Mouse (Mus musculus) intestine, embryonic 16.5 days (tissue): ENCODE measurements around the gene Terf2ip. TPM values are rescaled to one million over a fixed set of nuclear protein-coding genes. Genes with fewer than 3 reads are reported as not detected.

ENCODE experiments used
- ATAC-seq: fragments of 200-750 bp; cut with Nextera tagmentation; 2 replicates; pipeline ENCODE4 v1.8.0; 2017; ENCODE audit warnings: moderate TSS enrichment, moderate library complexity
- H3K27ac ChIP-seq: fragments of 300-500 bp; sonication (generic); 2 replicates; pipeline ENCODE4 v1.5.1; 2014; ENCODE audit warnings: mild to moderate bottlenecking, low read length
- H3K27me3 ChIP-seq: fragments of 300-500 bp; sonication (generic); replicated peaks from 2 replicates; pipeline ENCODE4 v1.6.1; 2014; ENCODE audit warnings: low read length, control low read depth, mixed read lengths; ENCODE audit not compliant: control insufficient read depth, insufficient read depth
- H3K36me3 ChIP-seq: fragments of 300-500 bp; sonication (generic); 2 replicates; pipeline ENCODE4 v1.6.1; 2014; ENCODE audit warnings: low read length, control low read depth; ENCODE audit not compliant: control insufficient read depth, insufficient read depth
- H3K4me1 ChIP-seq: fragments of 300-500 bp; sonication (generic); 2 replicates; pipeline ENCODE4 v1.6.1; 2014; ENCODE audit warnings: low read length, control low read depth, mixed read lengths; ENCODE audit not compliant: control insufficient read depth, insufficient read depth
- H3K4me2 ChIP-seq: fragments of 300-500 bp; sonication (generic); 2 replicates; pipeline ENCODE4 v1.6.1; 2014; ENCODE audit warnings: low read depth, low read length, control low read depth
- H3K4me3 ChIP-seq: fragments of 300-500 bp; sonication (generic); 2 replicates; pipeline ENCODE4 v1.5.1; 2014; ENCODE audit warnings: mild to moderate bottlenecking, low read length
- H3K9ac ChIP-seq: fragments of 300-500 bp; sonication (generic); 2 replicates; pipeline ENCODE4 v1.6.1; 2014; ENCODE audit warnings: low read depth, low read length
- H3K9me3 ChIP-seq: fragments of 300-500 bp; sonication (generic); 2 replicates; pipeline ENCODE4 v1.6.1; 2016; ENCODE audit warnings: low read length, control low read depth; ENCODE audit not compliant: control insufficient read depth
- WGBS: fragments of 180-500 bp; shearing (Covaris S2); extraction: QIAGEN DNeasy Blood & Tissue Kit; methylation state at CpG from one replicate; pipeline ENCODE4 v1.1.7; 2014; 5-methylcytosine and 5-hydroxymethylcytosine counted together
- polyA plus RNA-seq: library from polyadenylated mRNA; unstranded; fragments of >200 nt; fragmentation: Nextera tagmentation; extraction: Ambion mirVana; gene quantifications from 2 replicates; pipeline ENCODE4 v1.2.1, GENCODE M21; 2015

Gene Terf2ip
- 18.4 and 20.0 TPM in 2 replicates for polyA plus RNA-seq

DNA sequence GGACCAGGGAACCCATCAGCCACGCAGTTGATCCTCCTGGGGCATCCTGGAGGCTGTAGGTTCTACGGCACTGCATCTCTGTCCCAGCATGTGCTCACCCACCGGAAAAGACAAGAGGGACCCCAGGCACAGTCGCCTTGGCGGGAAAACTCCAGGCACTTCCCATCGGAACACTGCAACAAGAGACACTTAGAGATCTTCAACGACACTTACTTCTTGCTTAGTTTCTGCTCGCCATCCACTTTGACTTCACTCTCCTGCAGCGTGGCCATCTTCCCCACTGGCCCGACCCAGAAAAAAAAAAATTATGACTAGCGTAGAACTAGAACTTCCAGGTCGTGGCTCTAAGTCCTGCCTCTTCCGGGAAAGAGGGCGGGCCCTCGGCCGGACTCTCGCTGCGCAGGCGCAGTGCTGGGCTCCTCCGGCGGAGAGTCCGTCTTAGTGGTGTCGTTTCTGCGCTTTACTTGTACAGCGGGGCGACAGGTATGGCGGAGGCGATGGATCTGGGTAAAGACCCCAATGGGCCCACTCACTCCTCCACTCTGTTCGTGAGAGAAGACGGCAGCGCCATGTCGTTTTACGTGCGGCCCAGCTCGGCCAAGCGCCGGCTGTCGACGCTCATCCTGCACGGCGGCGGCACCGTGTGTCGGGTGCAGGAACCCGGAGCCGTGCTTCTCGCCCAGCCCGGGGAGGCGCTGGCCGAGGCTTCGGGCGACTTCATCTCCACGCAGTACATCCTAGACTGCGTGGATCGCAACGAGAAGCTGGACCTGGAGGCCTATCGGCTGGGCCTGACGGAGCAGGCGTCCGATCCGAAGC lies at the start of gene Terf2ip, which contains the start of gene Kars:
Terf2ip (plus strand) TSS at position 402 of the 819 bp plus-strand sequence.
Kars (minus strand) TSS at position 327 of the 819 bp plus-strand sequence.
- peak; percentile 94 for ATAC-seq
- peak within 1 kb of the TSS; percentile 82 for H3K27ac ChIP-seq
- H3K4me1 ChIP-seq, result peaks cover 18% of the 10 kb centered on the region
- no peaks in the 10 kb centered on the region for H3K9me3 ChIP-seq
- H3K4me3 ChIP-seq, result peak within 1 kb of the TSS; percentile 96
- H3K4me2 ChIP-seq, result peak within 1 kb of the TSS; percentile 83
- H3K36me3 ChIP-seq, result no peaks in the 10 kb centered on the region
- H3K9ac ChIP-seq, result peak within 1 kb of the TSS; percentile 88
- H3K27me3 ChIP-seq, result no peaks in the 10 kb centered on the region
- under 1% methylated on average over 61 of the region's 61 CpGs for WGBS

DNA sequence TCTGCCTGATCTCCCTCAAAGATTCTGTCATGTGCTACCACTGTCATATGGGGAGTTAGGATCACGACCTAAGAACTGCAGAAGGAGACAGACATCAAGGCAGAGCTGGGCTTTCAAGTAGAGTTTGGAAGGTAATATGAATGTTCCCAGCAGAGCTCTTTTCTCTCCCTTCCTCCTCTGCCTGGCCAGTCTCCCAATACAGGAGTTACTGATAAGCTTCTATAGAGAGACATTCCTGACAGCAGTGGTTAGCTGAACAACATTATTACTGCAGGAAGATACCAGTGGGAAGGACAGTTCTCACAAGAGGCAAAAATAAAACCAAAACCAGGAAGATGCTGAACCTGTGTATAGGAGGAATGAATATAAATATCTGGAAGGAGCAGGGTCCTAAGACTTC lies 48.6 kb upstream of the Terf2ip start:
- Histone ChIP-seq H3K4me1 (no peaks in the 10 kb centered on the region), H3K4me2 (no peak overlapping the region), H3K27ac (no peak overlapping the region), H3K27me3 (no peaks in the 10 kb centered on the region), H3K36me3 (0 out of 2 replicates have a peak, but pooled peaks cover 2% of the 10 kb centered on the region), H3K4me3 (no peak overlapping the region), H3K9ac (no peak overlapping the region), H3K9me3 (no peaks in the 10 kb centered on the region)
- no peak for ATAC-seq
- 69% methylated on average over 1 of the region's 1 CpGs for WGBS

DNA sequence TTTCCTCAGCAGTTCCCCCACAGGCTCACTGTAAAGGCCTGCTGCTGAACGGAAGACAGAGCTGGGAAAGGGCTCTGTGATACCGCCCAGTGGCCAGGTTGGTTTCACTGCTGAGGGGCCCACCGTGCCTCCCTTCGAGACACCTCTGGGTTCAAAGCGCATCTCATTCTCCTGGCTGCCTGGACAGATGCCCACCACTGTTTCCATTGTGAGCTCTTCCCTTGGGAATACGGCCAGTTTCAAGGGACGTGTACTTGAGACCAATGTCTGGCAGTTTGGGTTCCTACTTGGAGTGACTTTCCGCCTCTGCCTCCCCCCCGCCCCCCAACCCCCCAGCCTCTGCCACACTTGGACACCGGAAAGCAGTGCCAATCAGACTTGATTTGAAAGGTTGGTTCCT lies 48.1 kb upstream of the Terf2ip start:
- Histone ChIP-seq H3K4me3 (no peak overlapping the region), H3K4me1 (no peaks in the 10 kb centered on the region), H3K4me2 (no peak overlapping the region), H3K27ac (no peak overlapping the region), H3K27me3 (no peaks in the 10 kb centered on the region), H3K9ac (no peak overlapping the region), H3K9me3 (no peaks in the 10 kb centered on the region), H3K36me3 (0 out of 2 replicates have a peak, but pooled peaks cover 2% of the 10 kb centered on the region)
- WGBS, result 75% methylated on average over 10 of the region's 10 CpGs
- ATAC-seq, result no peak

DNA sequence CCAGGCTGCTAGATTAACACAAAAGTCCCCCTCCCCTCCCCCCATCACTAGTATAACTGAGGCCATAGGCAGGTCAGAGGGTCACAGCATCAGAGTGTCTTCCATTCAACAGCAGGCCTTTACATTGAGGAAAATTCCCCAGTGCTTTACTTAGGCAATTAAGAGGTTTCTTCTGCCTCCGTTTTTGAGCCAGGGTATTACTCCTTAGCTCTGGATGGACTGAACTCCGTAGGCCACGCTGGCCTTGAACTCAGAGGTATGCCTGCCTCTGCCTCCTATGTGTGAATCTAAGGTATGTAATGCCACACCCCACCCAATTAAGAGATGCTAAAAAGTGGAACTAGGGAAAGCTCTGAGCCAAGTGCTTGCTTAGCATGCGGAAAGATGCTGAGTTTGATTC lies 47.7 kb upstream of the Terf2ip start:
- WGBS, result 88% methylated on average over 4 of the region's 4 CpGs
- Histone ChIP-seq H3K27ac (no peak overlapping the region), H3K4me3 (no peak overlapping the region), H3K4me2 (no peak overlapping the region), H3K9me3 (no peaks in the 10 kb centered on the region), H3K27me3 (no peaks in the 10 kb centered on the region), H3K36me3 (no peaks in the 10 kb centered on the region), H3K9ac (no peak overlapping the region), H3K4me1 (no peaks in the 10 kb centered on the region)
- no peak for ATAC-seq

DNA sequence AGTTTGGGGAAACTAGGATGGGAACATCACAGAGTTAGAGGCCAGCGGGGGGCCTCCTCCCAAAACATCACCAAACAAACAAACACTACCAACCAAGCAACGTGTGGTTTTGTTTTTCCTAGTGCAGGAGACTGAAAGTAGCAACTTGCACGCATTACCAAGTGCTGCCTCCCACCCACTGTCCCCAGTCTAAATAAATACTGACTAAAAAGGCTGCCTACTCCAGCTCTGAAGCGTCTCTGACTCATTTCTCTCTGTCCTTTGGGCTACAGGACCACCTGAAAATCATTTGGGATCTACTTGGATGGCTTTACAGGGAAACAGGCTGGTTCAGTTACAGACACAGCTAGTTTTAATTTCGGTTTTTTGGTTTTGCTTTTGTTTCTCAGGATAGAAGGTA lies 46.8 kb upstream of the Terf2ip start:
- ATAC-seq, result no peak
- H3K36me3 ChIP-seq, result no peaks in the 10 kb centered on the region
- no peaks in the 10 kb centered on the region for H3K4me1 ChIP-seq
- no peak overlapping the region for H3K4me2 ChIP-seq
- WGBS, result 59% methylated on average over 5 of the region's 5 CpGs
- no peaks in the 10 kb centered on the region for H3K9me3 ChIP-seq
- no peak overlapping the region for H3K27ac ChIP-seq
- H3K4me3 ChIP-seq, result no peak overlapping the region
- H3K27me3 ChIP-seq, result no peaks in the 10 kb centered on the region
- no peak overlapping the region for H3K9ac ChIP-seq

DNA sequence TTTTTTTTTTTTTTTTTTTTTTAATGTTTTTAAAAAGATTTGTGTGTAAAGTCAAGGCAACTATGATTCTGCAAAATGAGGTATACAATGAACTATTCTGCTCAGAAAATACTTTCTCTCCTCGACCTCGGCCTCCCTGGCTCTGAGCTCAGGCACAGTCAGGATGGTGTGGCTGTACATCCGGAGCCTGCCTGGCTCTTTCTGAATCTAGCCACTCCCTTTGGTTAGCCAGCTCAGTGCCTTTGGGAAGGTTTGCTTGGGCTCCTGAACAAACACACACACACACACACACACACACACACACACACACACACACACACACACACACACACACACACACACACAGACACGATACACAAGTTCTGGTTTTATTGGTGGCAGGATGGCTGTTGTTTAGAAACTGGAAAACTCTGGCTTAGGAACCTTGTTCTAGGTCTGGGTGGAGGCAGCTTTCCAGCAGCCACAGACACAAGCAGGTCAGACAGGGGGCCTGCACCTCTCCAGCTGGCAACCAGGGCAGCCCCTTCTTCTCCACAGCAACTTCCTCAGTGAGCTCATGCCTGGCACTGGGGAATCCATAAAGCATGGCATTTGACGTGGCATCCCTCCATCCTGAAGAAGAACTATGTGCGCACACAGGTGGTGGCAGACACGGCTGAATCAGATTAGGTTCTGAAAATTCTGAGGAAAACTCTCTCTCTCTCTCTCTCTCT lies 46.2 kb upstream of the Terf2ip start:
- Histone ChIP-seq H3K4me3 (no peak overlapping the region), H3K4me1 (no peaks in the 10 kb centered on the region), H3K36me3 (no peaks in the 10 kb centered on the region), H3K27ac (no peak overlapping the region), H3K9ac (no peak overlapping the region), H3K4me2 (no peak overlapping the region), H3K9me3 (no peaks in the 10 kb centered on the region), H3K27me3 (no peaks in the 10 kb centered on the region)
- 61% methylated on average over 7 of the region's 7 CpGs for WGBS
- no peak for ATAC-seq

DNA sequence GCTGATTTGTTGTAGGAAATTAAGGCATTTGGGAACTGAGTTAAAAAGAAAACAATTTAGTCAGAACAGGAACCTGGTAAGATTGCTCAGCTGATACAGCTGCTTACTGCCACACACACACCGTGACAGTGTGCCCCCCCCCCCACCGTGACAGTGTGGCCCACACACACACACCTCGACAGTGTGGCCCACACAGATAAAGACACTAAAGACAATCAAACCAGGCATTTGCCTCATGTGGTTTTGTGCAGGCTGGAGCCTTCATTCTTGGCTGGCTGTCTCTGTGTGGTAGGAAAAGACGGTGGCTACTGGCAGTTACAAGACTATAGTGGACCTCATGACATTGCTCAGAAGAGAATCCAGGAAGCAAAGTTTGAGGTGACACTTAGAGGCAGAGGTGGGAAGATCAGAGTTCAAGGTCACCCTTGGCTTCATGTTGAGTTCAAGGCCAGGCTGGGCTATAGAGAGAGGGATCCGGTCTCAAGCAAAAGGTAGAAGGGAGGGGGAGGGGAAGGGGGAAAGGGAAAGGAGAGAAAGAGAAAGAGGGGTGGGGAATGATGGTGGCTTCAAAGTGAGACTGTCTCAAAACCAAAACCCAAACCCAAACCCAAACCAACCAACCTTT lies 43.8 kb upstream of the Terf2ip start:
- H3K36me3 ChIP-seq, result no peaks in the 10 kb centered on the region
- no peaks in the 10 kb centered on the region for H3K4me1 ChIP-seq
- no peak overlapping the region for H3K4me3 ChIP-seq
- no peaks in the 10 kb centered on the region for H3K27me3 ChIP-seq
- no peaks in the 10 kb centered on the region for H3K9me3 ChIP-seq
- H3K4me2 ChIP-seq, result no peak overlapping the region
- 85% methylated on average over 5 of the region's 5 CpGs for WGBS
- no peak overlapping the region for H3K9ac ChIP-seq
- no peak overlapping the region for H3K27ac ChIP-seq
- ATAC-seq, result no peak

DNA sequence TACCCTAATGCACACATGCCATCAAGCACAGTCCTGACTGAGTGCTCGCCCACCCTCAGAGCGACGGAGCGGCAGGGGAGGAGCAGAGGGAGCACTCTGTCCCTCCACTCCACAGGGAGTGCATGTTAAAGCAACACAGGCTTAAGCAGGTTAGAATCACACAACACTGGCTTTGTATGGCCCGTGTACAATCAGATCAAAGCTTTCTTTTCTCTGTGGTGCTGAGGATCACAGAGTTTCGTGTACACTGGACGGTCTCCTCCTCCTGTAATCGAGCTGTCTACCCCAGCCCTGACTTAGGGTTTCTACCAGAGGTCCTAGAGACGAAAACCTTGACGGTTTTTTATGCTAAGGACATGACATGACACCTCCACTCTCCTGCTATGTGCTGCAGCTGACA lies 42.7 kb upstream of the Terf2ip start:
- no peak overlapping the region for H3K9ac ChIP-seq
- no peaks in the 10 kb centered on the region for H3K4me1 ChIP-seq
- no peak overlapping the region for H3K27ac ChIP-seq
- ATAC-seq, result no peak
- 86% methylated on average over 10 of the region's 10 CpGs for WGBS
- H3K27me3 ChIP-seq, result no peaks in the 10 kb centered on the region
- no peaks in the 10 kb centered on the region for H3K36me3 ChIP-seq
- H3K4me2 ChIP-seq, result no peak overlapping the region
- no peaks in the 10 kb centered on the region for H3K9me3 ChIP-seq
- H3K4me3 ChIP-seq, result no peak overlapping the region

DNA sequence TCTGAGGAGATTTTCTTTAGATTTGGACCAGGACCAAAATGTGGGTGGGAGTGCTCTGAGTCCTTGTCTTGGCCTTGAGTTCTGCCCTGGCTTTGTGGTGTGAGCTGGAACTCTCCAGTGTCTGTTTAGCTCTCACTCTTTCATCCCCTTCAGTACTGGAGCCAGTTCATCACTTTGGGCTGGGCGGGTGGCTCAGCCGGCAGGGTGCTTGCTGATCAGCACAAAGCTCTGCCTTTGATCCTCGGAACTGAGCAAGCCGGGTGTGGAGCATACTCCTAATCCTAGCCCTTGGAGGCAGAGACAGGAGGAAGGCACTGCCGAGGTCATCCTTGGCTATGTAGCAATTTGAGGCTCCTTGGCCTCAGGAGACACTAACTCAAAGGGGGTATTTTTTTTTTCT lies 42.2 kb upstream of the Terf2ip start:
- 55% methylated on average over 5 of the region's 5 CpGs for WGBS
- H3K4me3 ChIP-seq, result no peak overlapping the region
- no peaks in the 10 kb centered on the region for H3K9me3 ChIP-seq
- H3K9ac ChIP-seq, result no peak overlapping the region
- no peaks in the 10 kb centered on the region for H3K36me3 ChIP-seq
- no peak overlapping the region for H3K27ac ChIP-seq
- H3K27me3 ChIP-seq, result no peaks in the 10 kb centered on the region
- H3K4me1 ChIP-seq, result no peaks in the 10 kb centered on the region
- no peak for ATAC-seq
- no peak overlapping the region for H3K4me2 ChIP-seq
